Mouse (Mus musculus) CH12.LX (cell line): Measurements from ENCODE around the gene Sbf2. TPM values are rescaled to one million over a fixed set of nuclear protein-coding genes. Genes with fewer than 3 reads are reported as not detected.

Source experiments
- DNase-seq: peaks from one replicate; pipeline ENCODE4 v3.0.0-alpha.2; 2013; ENCODE audit errors: extremely low read depth
- H3K27ac ChIP-seq: 2 replicates; pipeline ENCODE4 v1.5.1; 2012; ENCODE audit warnings: low read depth, mild to moderate bottlenecking, control low read depth, moderate library complexity; ENCODE audit not compliant: insufficient read depth
- H3K27me3 ChIP-seq: replicated peaks from 2 replicates; pipeline ENCODE3; 2012; ENCODE audit warnings: inconsistent platforms
- H3K36me3 ChIP-seq, 2 experiments: replicated peaks in 1 of 2; 2 replicates each; pipeline versions ENCODE3 to v1.6.1; 2012; ENCODE audit warnings: inconsistent platforms in 1 of 2, low read length in 1 of 2, mild to moderate bottlenecking in 1 of 2, mixed read lengths in 1 of 2, moderate library complexity in 1 of 2; ENCODE audit not compliant: control insufficient read depth in 1 of 2, insufficient read depth in 1 of 2
- H3K4me1 ChIP-seq, 2 experiments: 2 replicates each; pipeline ENCODE4 v1.6.1; 2012; ENCODE audit warnings: inconsistent platforms in 1 of 2, moderate library complexity in 1 of 2; ENCODE audit not compliant: insufficient read depth in 2 of 2, control insufficient read depth in 1 of 2
- H3K4me2 ChIP-seq: 2 replicates; pipeline ENCODE4 v1.6.1; 2012; ENCODE audit warnings: low read depth, mild to moderate bottlenecking, control low read depth; ENCODE audit not compliant: poor library complexity, insufficient read depth, severe bottlenecking
- H3K4me3 ChIP-seq, 3 experiments: fragments of 150-350 bp in 1 of 3; sonication (generic) in 1 of 3; replicated peaks in 1 of 3; 2 replicates each; pipeline versions ENCODE3 to v1.5.1; 2011 to 2012; ENCODE audit warnings: low read depth in 2 of 3, low read length in 2 of 3, mild to moderate bottlenecking in 2 of 3, moderate library complexity in 2 of 3, control low read depth in 1 of 3, improper control_type of control experiment in 1 of 3, inconsistent platforms in 1 of 3, mixed read lengths in 1 of 3; ENCODE audit not compliant: poor library complexity in 1 of 3
- H3K79me2 ChIP-seq: replicated peaks from 2 replicates; pipeline ENCODE4 v1.6.1; 2012; ENCODE audit warnings: mild to moderate bottlenecking, moderate library complexity; ENCODE audit not compliant: control insufficient read depth, poor library complexity, insufficient read depth, severe bottlenecking; ENCODE audit errors: extremely low read depth
- H3K9ac ChIP-seq: 2 replicates; pipeline ENCODE4 v1.6.1; 2012; ENCODE audit warnings: low read depth, mild to moderate bottlenecking, control low read depth, moderate library complexity; ENCODE audit not compliant: insufficient read depth
- H3K9me3 ChIP-seq: replicated peaks from 2 replicates; pipeline ENCODE3; 2012; ENCODE audit warnings: low read length, inconsistent platforms, mixed read lengths
- BHLHE40 ChIP-seq: IDR thresholded peaks from 2 replicates; pipeline ENCODE4 v1.6.1; 2011; ENCODE audit warnings: mild to moderate bottlenecking, low read depth, low read length, improper control_type of control experiment
- CHD1 ChIP-seq: IDR thresholded peaks from 2 replicates; pipeline ENCODE4 v1.6.1; 2012; ENCODE audit warnings: low read depth, low read length, improper control_type of control experiment, inconsistent platforms
- E2F4 ChIP-seq: IDR thresholded peaks from 2 replicates; pipeline ENCODE4 v1.6.1; 2011; ENCODE audit warnings: low read depth, low read length, improper control_type of control experiment; ENCODE audit not compliant: insufficient replicate concordance
- EP300 ChIP-seq: IDR thresholded peaks from 2 replicates; pipeline ENCODE4 v1.6.1; 2011; ENCODE audit warnings: low read length, improper control_type of control experiment
- HCFC1 ChIP-seq: IDR thresholded peaks from 2 replicates; pipeline ENCODE4 v1.6.1; 2012; ENCODE audit warnings: low read depth, mild to moderate bottlenecking, inconsistent platforms, low read length, improper control_type of control experiment
- JUN ChIP-seq: IDR thresholded peaks from 2 replicates; pipeline ENCODE4 v1.6.1; 2011; ENCODE audit warnings: low read depth, mild to moderate bottlenecking, low read length, improper control_type of control experiment, moderate library complexity; ENCODE audit not compliant: insufficient read depth
- MEF2A ChIP-seq: IDR thresholded peaks from 2 replicates; pipeline ENCODE4 v1.6.1; 2014; ENCODE audit warnings: low read depth, mild to moderate bottlenecking, inconsistent platforms, low read length, improper control_type of control experiment, borderline replicate concordance
- NELFE ChIP-seq: IDR thresholded peaks from 2 replicates; pipeline ENCODE4 v1.6.1; 2011; ENCODE audit warnings: low read depth, low read length, improper control_type of control experiment
- NRF1 ChIP-seq: IDR thresholded peaks from 2 replicates; pipeline ENCODE4 v1.6.1; 2014; ENCODE audit warnings: low read depth, mild to moderate bottlenecking, inconsistent platforms, low read length, improper control_type of control experiment, moderate library complexity
- POLR2A ChIP-seq: IDR thresholded peaks from 2 replicates; pipeline ENCODE4 v1.6.1; 2011; ENCODE audit warnings: low read depth, mild to moderate bottlenecking, improper control_type of control experiment, low read length
- POLR2AphosphoS2 ChIP-seq: IDR thresholded peaks from 2 replicates; pipeline ENCODE4 v1.6.1; 2011; ENCODE audit warnings: low read depth, low read length, improper control_type of control experiment
- RCOR1 ChIP-seq: conservative IDR thresholded peaks from 2 replicates; pipeline ENCODE4 v1.6.1; 2012; ENCODE audit warnings: low read depth, mild to moderate bottlenecking, inconsistent platforms, low read length, improper control_type of control experiment
- SIN3A ChIP-seq: IDR thresholded peaks from 2 replicates; pipeline ENCODE4 v1.6.1; 2012; ENCODE audit warnings: low read length, improper control_type of control experiment, inconsistent platforms
- TBP ChIP-seq: conservative IDR thresholded peaks from 2 replicates; pipeline ENCODE4 v1.6.1; 2011; ENCODE audit warnings: low read depth, low read length, improper control_type of control experiment
- TCF12 ChIP-seq: IDR thresholded peaks from 2 replicates; pipeline ENCODE4 v1.6.1; 2014; ENCODE audit warnings: low read depth, mild to moderate bottlenecking, inconsistent platforms, low read length, improper control_type of control experiment
- ZKSCAN1 ChIP-seq: IDR thresholded peaks from 2 replicates; pipeline ENCODE4 v1.6.1; 2012; ENCODE audit warnings: low read depth, inconsistent platforms, low read length, improper control_type of control experiment, borderline replicate concordance
- ZMIZ1 ChIP-seq: IDR thresholded peaks from 2 replicates; pipeline ENCODE4 v1.6.1; 2012; ENCODE audit warnings: low read depth, mild to moderate bottlenecking, inconsistent platforms, low read length, improper control_type of control experiment
- dilution Hi-C: fragments of 300-500 bp; cut with MboI; formaldehyde crosslinking; loops from 2 replicates; pipeline ENCODE4 v1.14.3; 2020; ENCODE audit warnings: low sequenced_read_pairs; ENCODE audit not compliant: extremely low pct_unique_long_range_greater_than_20kb, extremely low pct_ligation_motif_present
- in situ Hi-C: fragments of 300-500 bp; cut with MboI; formaldehyde crosslinking; loops from 3 replicates; pipeline ENCODE4 v1.14.3; 2019; ENCODE audit warnings: low sequenced_read_pairs, low pct_ligation_motif_present, low pct_unique_long_range_greater_than_20kb, mixed read lengths
- polyA plus RNA-seq: library from polyadenylated mRNA; unstranded; fragments of >175 nt; gene quantifications from 2 replicates; pipeline ENCODE4 v1.2.1, GENCODE M21; 2012; ENCODE audit warnings: low read depth; ENCODE audit not compliant: insufficient read length
- total RNA-seq, 2 experiments: library from RNA; depleted of rRNA; stranded (reverse); fragments of 300-350 nt in 1 of 2; fragments of >200 nt in 1 of 2; gene quantifications; 2 replicates each; pipeline ENCODE4 v1.2.3; 2012 to 2014

The Sbf2 gene
- total and polyA plus RNA-seq, 3 experiments = 9.5 to 21.5 (median 11.4) TPM

- no peaks in the 10 kb centered on the region for H3K79me2 ChIP-seq
These were observed 23.8 kb upstream of the Sbf2 start for GRCm38 (mm10) chr7:110638305-110639110.

GRCm38 (mm10) chr7:110636559-110636958, 21.8 kb upstream of the Sbf2 start:
- Histone ChIP-seq H3K9ac (no peak overlapping the region), H3K4me1 (peaks cover 0 to 1% of the 10 kb centered on the region in 2 experiments; a peak in 1 of 4 replicates), H3K36me3 (no peaks in the 10 kb centered on the region), H3K9me3 (no peaks in the 10 kb centered on the region), H3K4me3 (no peak overlapping the region), H3K79me2 (no peaks in the 10 kb centered on the region), H3K4me2 (no peak overlapping the region), H3K27me3 (no peaks in the 10 kb centered on the region), H3K27ac (no peak overlapping the region)
- in situ Hi-C loops = no loop called here
- dilution Hi-C loops = no loop called here
- no peak for DNase-seq
- TF ChIP-seq TCF12 (no peak), HCFC1 (no peak), POLR2A (no peak), TBP (no peak), EP300 (no peak), ZKSCAN1 (no peak), ZMIZ1 (no peak)

More at GRCm38 (mm10) chr7:110638305-110639110, 23.8 kb upstream of the Sbf2 start:
- dilution Hi-C loops (no loop called here), in situ Hi-C loops (no loop called here)
- H3K27me3 ChIP-seq = no peaks in the 10 kb centered on the region
- no peak overlapping the region for H3K4me2 ChIP-seq
- no peaks in the 10 kb centered on the region for H3K36me3 ChIP-seq
- H3K4me1 ChIP-seq = no peaks in the 10 kb centered on the region
- no peak for DNase-seq
- no peaks in the 10 kb centered on the region for H3K9me3 ChIP-seq
- H3K4me3 ChIP-seq = no peak overlapping the region
- no peak for TF ChIP-seq E2F4
- H3K9ac ChIP-seq = no peak overlapping the region
- no peak overlapping the region for H3K27ac ChIP-seq

- H3K36me3 ChIP-seq = no peaks in the 10 kb centered on the region
- H3K79me2 ChIP-seq = no peaks in the 10 kb centered on the region
- in situ Hi-C loops = no loop called here
- TF ChIP-seq CHD1 = no peak
- TF ChIP-seq NRF1 = no peak
- no peak for TF ChIP-seq JUN
- TF ChIP-seq TCF12 = no peak
- no peak for TF ChIP-seq RCOR1
- no peak for TF ChIP-seq POLR2A
- TF ChIP-seq BHLHE40 = no peak
- TF ChIP-seq NELFE = no peak
- TF ChIP-seq POLR2AphosphoS2 = no peak
- no peak for TF ChIP-seq SIN3A
- no peak for TF ChIP-seq MEF2A
- H3K4me1 ChIP-seq = peaks cover 0 to 7% of the 10 kb centered on the region in 2 experiments; a peak in 2 of 4 replicates
- no peaks in the 10 kb centered on the region for H3K9me3 ChIP-seq
- no peaks in the 10 kb centered on the region for H3K27me3 ChIP-seq
- no peak overlapping the region for H3K27ac ChIP-seq
- no peak overlapping the region for H3K4me2 ChIP-seq
- H3K9ac ChIP-seq = no peak overlapping the region
- no peak for DNase-seq
- dilution Hi-C loops = no loop called here
- no peak overlapping the region for H3K4me3 ChIP-seq
These were observed 21.2 kb upstream of the Sbf2 start for GRCm38 (mm10) chr7:110635929-110636328.
